Mouse (Mus musculus) limb, embryonic 11.5 days (tissue): ENCODE measurements around the gene Dlg2. TPM values are rescaled to one million over a fixed set of nuclear protein-coding genes. Genes with fewer than 3 reads are reported as not detected.

Experiments used
- ATAC-seq: fragments of 200-750 bp; cut with Nextera tagmentation; 2 replicates; pipeline ENCODE4 v1.8.0; 2017; ENCODE audit warnings: low read depth; ENCODE audit not compliant: insufficient number of reproducible peaks, low FRiP score, low TSS enrichment
- DNase-seq: peaks from one replicate; pipeline ENCODE4 v3.0.0-alpha.2; 2015; ENCODE audit warnings: low spot score
- H3K27ac ChIP-seq: fragments of 300-500 bp; sonication (generic); replicated peaks from 2 replicates; pipeline ENCODE4 v1.5.1; 2014; ENCODE audit warnings: low read depth, mild to moderate bottlenecking, low read length
- H3K27me3 ChIP-seq: fragments of 300-500 bp; sonication (generic); 2 replicates; pipeline ENCODE4 v1.6.1; 2014; ENCODE audit warnings: mild to moderate bottlenecking, low read length, mixed read lengths; ENCODE audit not compliant: control insufficient read depth, insufficient read depth
- H3K36me3 ChIP-seq: fragments of 300-500 bp; sonication (generic); 2 replicates; pipeline ENCODE4 v1.6.1; 2014; ENCODE audit warnings: mild to moderate bottlenecking, low read length, moderate library complexity, mixed read lengths; ENCODE audit not compliant: control insufficient read depth, insufficient read depth
- H3K4me1 ChIP-seq: fragments of 300-500 bp; sonication (generic); 2 replicates; pipeline ENCODE4 v1.6.1; 2014; ENCODE audit warnings: low read length, mixed read lengths; ENCODE audit not compliant: control insufficient read depth, insufficient read depth
- H3K4me2 ChIP-seq: fragments of 300-500 bp; sonication (generic); 2 replicates; pipeline ENCODE4 v1.6.1; 2014; ENCODE audit warnings: low read depth, mild to moderate bottlenecking, moderate library complexity; ENCODE audit not compliant: severe bottlenecking
- H3K4me3 ChIP-seq: fragments of 300-500 bp; sonication (generic); 2 replicates; pipeline ENCODE4 v1.5.1; 2014; ENCODE audit warnings: low read depth, low read length
- H3K9ac ChIP-seq: fragments of 300-500 bp; sonication (generic); 2 replicates; pipeline ENCODE4 v1.6.1; 2014; ENCODE audit warnings: mild to moderate bottlenecking, low read length
- H3K9me3 ChIP-seq: fragments of 300-500 bp; sonication (generic); 2 replicates; pipeline ENCODE4 v1.6.1; 2016; ENCODE audit warnings: low read length; ENCODE audit not compliant: control insufficient read depth
- WGBS: fragments of 180-500 bp; shearing (Covaris S2); extraction: QIAGEN DNeasy Blood & Tissue Kit; methylation state at CpG from one replicate; pipeline ENCODE4 v1.1.7; 2014; 5-methylcytosine and 5-hydroxymethylcytosine counted together
- polyA plus RNA-seq: library from polyadenylated mRNA; unstranded; fragments of >200 nt; fragmentation: Nextera tagmentation; extraction: Ambion mirVana; gene quantifications from 2 replicates; pipeline ENCODE4 v1.2.1, GENCODE M21; 2014

Dlg2 gene
- polyA plus RNA-seq, 1 experiment from 2014 or later, result 1.3 TPM

DNA sequence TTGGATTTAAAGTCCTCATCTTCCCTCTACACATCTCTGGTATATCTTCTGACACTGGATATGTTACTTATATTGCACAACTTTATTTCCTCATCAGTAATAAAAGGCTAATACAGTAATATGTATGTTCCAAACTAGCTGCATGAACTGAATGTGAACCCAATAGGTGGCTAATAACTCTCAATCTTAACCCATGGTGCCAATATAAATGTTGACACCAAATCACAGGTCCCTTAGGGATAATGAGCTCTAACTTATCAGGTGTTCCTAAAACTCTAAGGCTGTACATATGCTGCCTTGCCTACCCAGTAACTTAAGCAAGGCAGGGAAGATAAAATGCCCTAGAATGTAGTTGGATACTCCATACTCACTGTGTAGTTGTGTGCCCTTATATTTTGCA, 1894.0 kb downstream of the Dlg2 start:
- H3K4me3 ChIP-seq, result no peak overlapping the region
- H3K4me1 ChIP-seq, result no peaks in the 10 kb centered on the region
- DNase-seq, result no peak

DNA sequence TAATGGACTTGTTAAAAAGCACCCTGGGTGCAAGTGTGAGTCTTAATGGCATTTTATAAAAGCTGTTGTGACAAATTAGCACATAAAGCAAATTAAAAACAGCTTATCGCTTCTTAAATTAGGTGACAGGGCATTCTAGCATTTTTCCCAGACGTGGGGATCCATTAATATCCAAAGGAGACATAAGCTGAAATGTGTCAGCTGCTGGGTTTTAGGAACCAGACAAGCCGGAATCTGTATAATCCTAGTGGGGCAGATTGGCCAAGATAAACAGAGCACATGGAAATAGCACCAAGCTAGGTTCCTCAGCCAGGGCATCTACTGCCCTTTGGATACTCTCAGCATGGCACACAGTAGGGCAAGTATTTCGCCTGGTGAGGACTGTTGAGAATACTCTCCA, 1895.2 kb downstream of the Dlg2 start:
- no peaks in the 10 kb centered on the region for H3K4me1 ChIP-seq
- no peak overlapping the region for H3K4me3 ChIP-seq
- no peak overlapping the region for H3K27ac ChIP-seq
- no peak for ATAC-seq
- no peak for DNase-seq
- H3K4me2 ChIP-seq, result no peak overlapping the region
- H3K9ac ChIP-seq, result no peak overlapping the region
- WGBS, result 48% methylated on average over 4 of the region's 4 CpGs
- H3K27me3 ChIP-seq, result no peaks in the 10 kb centered on the region
- no peaks in the 10 kb centered on the region for H3K9me3 ChIP-seq
- H3K36me3 ChIP-seq, result no peaks in the 10 kb centered on the region

More for the DNA sequence above, 1894.0 kb downstream of the Dlg2 start:
- no peak for ATAC-seq
- H3K9ac ChIP-seq, result no peak overlapping the region
- H3K36me3 ChIP-seq, result no peaks in the 10 kb centered on the region
- H3K4me2 ChIP-seq, result no peak overlapping the region
- no peak overlapping the region for H3K27ac ChIP-seq
- no peaks in the 10 kb centered on the region for H3K27me3 ChIP-seq
- H3K9me3 ChIP-seq, result no peaks in the 10 kb centered on the region

DNA sequence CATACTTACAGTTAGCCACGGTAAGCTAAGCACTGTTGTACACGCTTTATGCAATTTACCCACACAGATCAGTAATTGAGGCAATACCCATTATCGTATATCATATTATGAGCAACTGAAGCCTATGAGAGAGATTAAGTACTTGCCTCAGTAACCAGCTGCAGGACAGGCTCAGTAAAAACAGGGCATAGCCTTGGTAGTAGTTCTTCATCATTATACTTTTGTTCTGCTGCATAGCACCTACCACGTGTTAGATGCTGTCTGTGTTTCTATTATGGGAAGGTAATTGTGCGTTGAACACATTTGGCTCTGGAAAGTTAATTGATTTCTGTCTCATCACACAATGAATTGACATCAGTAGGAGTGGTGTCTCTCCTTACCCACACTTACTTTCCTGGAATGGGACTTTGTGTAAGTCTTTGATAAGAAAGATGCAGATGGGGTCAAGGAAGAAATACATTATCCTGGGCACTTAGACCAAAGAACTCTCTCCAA, 1897.4 kb downstream of the Dlg2 start:
- no peaks in the 10 kb centered on the region for H3K9me3 ChIP-seq
- H3K27ac ChIP-seq, result no peak overlapping the region
- no peaks in the 10 kb centered on the region for H3K4me1 ChIP-seq
- H3K4me2 ChIP-seq, result no peak overlapping the region
- H3K27me3 ChIP-seq, result no peaks in the 10 kb centered on the region
- no peak overlapping the region for H3K9ac ChIP-seq
- no peaks in the 10 kb centered on the region for H3K36me3 ChIP-seq
- no peak overlapping the region for H3K4me3 ChIP-seq
- 88% methylated on average over 5 of the region's 5 CpGs for WGBS
- no peak for DNase-seq
- no peak for ATAC-seq

DNA sequence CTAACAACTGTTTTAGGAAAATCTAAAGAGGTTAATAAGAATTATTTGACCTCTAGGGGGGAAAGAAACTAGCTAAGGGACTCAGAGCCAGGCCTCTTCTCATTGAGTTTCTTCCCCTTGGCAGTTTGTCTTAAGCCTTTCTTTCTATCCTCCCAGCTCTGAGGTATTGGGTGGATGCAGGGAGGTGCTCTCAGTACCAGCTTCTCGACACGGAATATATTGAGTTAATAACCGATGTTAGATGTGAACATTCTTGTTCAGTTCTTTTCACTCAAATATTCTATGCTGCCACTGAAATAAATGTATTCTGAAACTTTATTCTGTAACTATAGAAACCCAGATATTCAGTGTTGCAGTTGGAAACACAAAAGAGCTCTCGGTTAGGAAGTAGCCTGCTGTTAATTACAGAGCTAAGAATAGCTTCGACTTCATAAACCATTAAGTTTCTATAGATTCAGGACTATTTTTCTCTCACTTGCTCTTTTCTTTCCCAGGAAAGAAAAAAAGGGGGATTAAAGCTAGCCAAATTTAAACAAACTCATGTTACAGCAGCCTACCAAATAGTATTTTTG, 1907.5 kb downstream of the Dlg2 start:
- Histone ChIP-seq H3K27ac (no peak overlapping the region), H3K9me3 (no peaks in the 10 kb centered on the region), H3K9ac (no peak overlapping the region), H3K4me2 (no peak overlapping the region), H3K4me1 (no peaks in the 10 kb centered on the region), H3K4me3 (no peak overlapping the region), H3K27me3 (no peaks in the 10 kb centered on the region), H3K36me3 (no peaks in the 10 kb centered on the region)
- ATAC-seq, result no peak
- no peak for DNase-seq
- WGBS, result 79% methylated on average over 5 of the region's 5 CpGs

DNA sequence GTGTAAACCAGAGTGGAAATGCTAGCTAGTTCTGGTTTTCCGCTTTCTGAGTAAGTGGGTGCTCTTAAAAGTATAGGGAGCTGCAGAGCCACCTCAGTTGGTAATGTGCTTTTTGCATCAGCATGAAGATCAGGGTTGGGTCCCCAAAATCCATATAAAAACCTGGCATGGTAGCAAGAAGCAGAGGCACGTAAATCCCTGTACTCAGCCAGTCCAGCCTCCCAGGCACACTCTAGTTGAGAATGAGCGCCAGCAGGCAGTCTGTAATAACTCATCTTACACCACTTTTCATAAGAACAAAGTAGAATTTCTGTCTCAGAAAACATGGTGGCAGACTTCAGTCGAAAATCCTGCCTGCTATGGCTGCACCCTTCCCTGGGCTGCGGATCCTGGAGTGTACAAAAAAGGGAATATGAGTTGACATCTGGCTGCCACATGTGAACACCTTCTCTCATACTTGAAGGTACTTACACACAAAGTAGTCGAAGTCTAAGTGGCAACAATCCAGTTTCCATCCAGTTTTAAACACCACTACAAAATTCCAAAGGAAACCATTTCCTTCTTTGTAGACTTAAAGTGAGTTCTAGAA, 1915.7 kb downstream of the Dlg2 start:
- no peak overlapping the region for H3K4me3 ChIP-seq
- H3K27ac ChIP-seq, result peak overlapping the region; percentile 72
- peak; percentile 73 for DNase-seq
- H3K4me2 ChIP-seq, result no peak overlapping the region
- H3K36me3 ChIP-seq, result no peaks in the 10 kb centered on the region
- H3K9ac ChIP-seq, result no peak overlapping the region
- 29% methylated on average over 6 of the region's 6 CpGs for WGBS
- peak; percentile 67; the same call in 1 of the 2 replicates for ATAC-seq
- no peaks in the 10 kb centered on the region for H3K27me3 ChIP-seq
- H3K4me1 ChIP-seq, result no peaks in the 10 kb centered on the region; the same call in 1 of the 2 replicates
- H3K9me3 ChIP-seq, result no peaks in the 10 kb centered on the region

DNA sequence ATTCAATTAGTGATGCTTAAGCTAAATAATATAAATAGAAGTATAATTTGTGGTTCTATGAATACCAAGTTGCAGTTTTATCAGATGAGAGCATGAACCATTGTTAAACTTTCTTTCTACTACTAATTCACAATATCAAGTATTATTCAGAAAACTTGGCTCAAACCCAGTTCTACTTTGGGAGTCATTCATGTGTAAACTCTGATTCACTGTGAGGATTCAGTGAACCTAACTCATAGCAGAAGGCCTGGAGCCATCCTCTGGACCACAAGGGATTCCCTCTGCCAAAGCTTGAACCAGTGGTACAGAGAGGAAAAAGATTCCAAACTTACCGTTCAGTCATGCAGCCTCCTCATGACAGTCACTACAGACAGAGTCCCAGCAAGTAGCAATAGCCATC, 1920.3 kb downstream of the Dlg2 start:
- H3K9me3 ChIP-seq, result no peaks in the 10 kb centered on the region
- 86% methylated on average over 1 of the region's 1 CpGs for WGBS
- no peak overlapping the region for H3K4me2 ChIP-seq
- H3K27ac ChIP-seq, result no peak overlapping the region
- H3K27me3 ChIP-seq, result no peaks in the 10 kb centered on the region
- ATAC-seq, result no peak
- no peaks in the 10 kb centered on the region for H3K36me3 ChIP-seq
- DNase-seq, result no peak
- H3K9ac ChIP-seq, result no peak overlapping the region
- H3K4me1 ChIP-seq, result no peaks in the 10 kb centered on the region; the same call in 1 of the 2 replicates
- H3K4me3 ChIP-seq, result no peak overlapping the region

DNA sequence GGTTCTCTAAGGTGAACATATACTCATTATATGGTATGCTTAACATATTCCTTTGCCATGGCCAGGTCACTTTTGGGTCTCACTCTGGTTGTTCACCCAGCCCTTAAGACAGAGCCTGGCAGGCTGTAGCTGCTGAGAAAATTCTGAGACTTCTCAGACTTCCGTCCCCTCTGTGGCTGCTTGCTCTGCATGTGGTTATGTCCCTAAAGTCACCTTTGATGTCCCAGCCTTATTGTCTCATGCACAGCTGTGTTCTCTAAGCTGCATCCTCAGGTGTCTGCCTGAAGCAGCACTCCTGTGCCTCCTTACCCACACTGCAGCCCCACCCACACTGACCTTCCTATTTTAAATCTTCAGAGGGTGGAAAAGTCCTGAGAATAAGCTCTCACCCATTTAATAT, 1922.4 kb downstream of the Dlg2 start:
- ATAC-seq (no peak), DNase-seq (no peak)
- no peaks in the 10 kb centered on the region for H3K36me3 ChIP-seq
- WGBS, result 47% methylated on average over 1 of the region's 1 CpGs
- no peaks in the 10 kb centered on the region for H3K4me1 ChIP-seq
- no peaks in the 10 kb centered on the region for H3K9me3 ChIP-seq
- no peaks in the 10 kb centered on the region for H3K27me3 ChIP-seq
- no peak overlapping the region for H3K9ac ChIP-seq
- H3K27ac ChIP-seq, result no peak overlapping the region
- H3K4me3 ChIP-seq, result no peak overlapping the region
- no peak overlapping the region for H3K4me2 ChIP-seq

DNA sequence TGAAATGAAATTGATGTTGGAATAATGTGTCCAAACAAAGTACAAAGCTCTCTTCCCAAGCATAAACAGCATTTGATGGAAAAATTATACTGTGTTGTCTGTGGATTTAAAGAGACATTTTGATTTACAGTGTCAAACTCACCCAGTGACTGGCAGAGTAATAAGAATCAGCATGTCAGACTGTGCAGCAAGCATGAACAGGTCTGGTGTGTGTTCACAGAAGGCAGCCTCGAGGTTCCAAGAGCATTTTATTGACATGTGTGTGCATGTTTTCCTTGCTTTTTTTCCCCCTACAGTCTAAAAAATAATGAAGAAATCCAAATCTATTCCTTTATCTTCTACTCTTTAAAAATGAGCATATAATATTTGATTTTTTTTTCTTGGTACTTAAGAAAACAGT, 1924.1 kb downstream of the Dlg2 start:
- no peak overlapping the region for H3K27ac ChIP-seq
- ATAC-seq (no peak), DNase-seq (no peak)
- 55% methylated on average over 1 of the region's 1 CpGs for WGBS
- H3K4me1 ChIP-seq, result no peaks in the 10 kb centered on the region
- H3K4me2 ChIP-seq, result no peak overlapping the region
- no peaks in the 10 kb centered on the region for H3K27me3 ChIP-seq
- H3K9me3 ChIP-seq, result no peaks in the 10 kb centered on the region
- no peak overlapping the region for H3K9ac ChIP-seq
- H3K36me3 ChIP-seq, result no peaks in the 10 kb centered on the region
- no peak overlapping the region for H3K4me3 ChIP-seq
